Mouse (Mus musculus): ENCODE data around the gene Fkbp2. TPM values are rescaled to one million over a fixed set of nuclear protein-coding genes. Genes with fewer than 3 reads are reported as not detected.

Gene Fkbp2
- total and polyA plus RNA-seq, 3 experiments: 17.6 to 87.0 (median 44.6) TPM

- peaks cover 9 to 49% of the 10 kb centered on the region in 2 experiments for H3K4me1 ChIP-seq (ENCODE audit: control insufficient read depth in 1 of 2, insufficient read depth in 2 of 2)
- H3K79me2 ChIP-seq (replicated peaks; ENCODE audit: control insufficient read depth, extremely low read depth, insufficient read depth, poor library complexity, severe bottlenecking): no peaks in the 10 kb centered on the region
- dilution Hi-C loops (cut with MboI; ENCODE audit: extremely low pct_ligation_motif_present, extremely low pct_unique_long_range_greater_than_20kb, low sequenced_read_pairs): no loop called here
- in situ Hi-C loops (cut with MboI; ENCODE audit: low pct_ligation_motif_present, low pct_unique_long_range_greater_than_20kb, low sequenced_read_pairs): no loop called here
- DNase-seq (ENCODE audit: extremely low read depth): no peak
- TF ChIP-seq MEF2A (IDR thresholded peaks at IDR 0.05; ENCODE audit: borderline replicate concordance, low read depth, low read length): no peak
- 0 out of 2 replicates have a peak, but pooled peaks have one; percentile 12 for TF ChIP-seq TCF12 (IDR thresholded peaks at IDR 0.05; ENCODE audit: low read depth, low read length)
- peak; percentile 13 to 68; a peak in 2 of 4 replicates for TF ChIP-seq CTCF (conservative IDR thresholded peaks at IDR 0.05 in 1 of 2, IDR thresholded peaks at IDR 0.05 in 1 of 2; ENCODE audit: low read depth in 2 of 2, low read length in 2 of 2)
- TF ChIP-seq POLR2A (IDR thresholded peaks at IDR 0.05; ENCODE audit: low read depth, low read length): peak; percentile 72
- H3K27me3 ChIP-seq (replicated peaks): peaks cover 3% of the 10 kb centered on the region
- no peaks in the 10 kb centered on the region for H3K9me3 ChIP-seq (replicated peaks; ENCODE audit: low read length)
- peaks cover 4 to 21% of the 10 kb centered on the region in 2 experiments for H3K36me3 ChIP-seq (replicated peaks in 1 of 2; ENCODE audit: control insufficient read depth in 1 of 2, insufficient read depth in 1 of 2, low read length in 1 of 2)
- peak overlapping the region; percentile 69; the same call in 1 of the 2 replicates for H3K9ac ChIP-seq (ENCODE audit: insufficient read depth, low read depth)
- peak overlapping the region; percentile 39 for H3K4me2 ChIP-seq (ENCODE audit: insufficient read depth, low read depth, poor library complexity, severe bottlenecking)
- peak overlapping the region; percentile 39 to 80 (median 70) for H3K4me3 ChIP-seq (replicated peaks in 1 of 3; ENCODE audit: low read depth in 2 of 3, low read length in 2 of 3, poor library complexity in 1 of 3)
- no peak overlapping the region for H3K27ac ChIP-seq (ENCODE audit: insufficient read depth, low read depth)
These were observed 10.5 kb downstream of the Fkbp2 start for GRCm38 (mm10) chr19:6969665-6970381.

DNA sequence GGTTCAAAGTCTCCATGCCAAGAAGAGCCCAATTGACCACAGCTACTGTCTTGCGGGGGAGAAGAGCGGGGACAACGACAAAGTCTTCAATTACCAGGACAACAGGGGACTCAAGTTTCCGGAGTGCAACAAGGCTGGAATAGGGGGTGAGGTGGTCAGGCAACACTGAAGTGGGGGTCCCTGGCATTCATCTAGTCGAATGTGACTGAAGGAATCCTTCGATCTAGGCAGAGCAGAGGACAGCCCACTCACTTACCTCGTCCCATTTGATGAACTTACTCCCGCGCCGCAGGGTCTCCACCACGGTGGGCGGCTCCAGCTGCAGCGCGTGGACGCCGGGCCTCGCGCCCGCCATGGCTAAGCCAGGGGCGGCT lies 11.0 kb downstream of the Fkbp2 start:
- Histone ChIP-seq H3K79me2 (replicated peaks; ENCODE audit: control insufficient read depth, extremely low read depth, insufficient read depth, poor library complexity, severe bottlenecking) (no peaks in the 10 kb centered on the region), H3K4me2 (ENCODE audit: insufficient read depth, low read depth, poor library complexity, severe bottlenecking) (peak overlapping the region; percentile 21), H3K4me1 (ENCODE audit: control insufficient read depth in 1 of 2, insufficient read depth in 2 of 2) (peaks cover 9 to 49% of the 10 kb centered on the region in 2 experiments), H3K9me3 (replicated peaks; ENCODE audit: low read length) (no peaks in the 10 kb centered on the region), H3K9ac (ENCODE audit: insufficient read depth, low read depth) (peak overlapping the region; percentile 69; the same call in 1 of the 2 replicates), H3K27me3 (replicated peaks) (peaks cover 3% of the 10 kb centered on the region), H3K27ac (ENCODE audit: insufficient read depth, low read depth) (no peak overlapping the region), H3K36me3 (replicated peaks in 1 of 2; ENCODE audit: control insufficient read depth in 1 of 2, insufficient read depth in 1 of 2, low read length in 1 of 2) (peaks cover 9 to 26% of the 10 kb centered on the region in 2 experiments), H3K4me3 (replicated peaks in 1 of 3; ENCODE audit: low read depth in 2 of 3, low read length in 2 of 3, poor library complexity in 1 of 3) (peak overlapping the region; percentile 39 to 80 (median 70))
- DNase-seq (ENCODE audit: extremely low read depth): no peak
- TF ChIP-seq KAT2A (IDR thresholded peaks at IDR 0.05; ENCODE audit: insufficient replicate concordance, low read length) (no peak), EP300 (IDR thresholded peaks at IDR 0.05; ENCODE audit: low read length) (no peak), SIN3A (IDR thresholded peaks at IDR 0.05; ENCODE audit: low read length) (no peak), NRF1 (IDR thresholded peaks at IDR 0.05; ENCODE audit: low read depth, low read length) (no peak), PAX5 (IDR thresholded peaks at IDR 0.05; ENCODE audit: low read length) (no peak)
- dilution Hi-C loops (cut with MboI; ENCODE audit: extremely low pct_ligation_motif_present, extremely low pct_unique_long_range_greater_than_20kb, low sequenced_read_pairs) (no loop called here), in situ Hi-C loops (cut with MboI; ENCODE audit: low pct_ligation_motif_present, low pct_unique_long_range_greater_than_20kb, low sequenced_read_pairs) (no loop called here)

DNA sequence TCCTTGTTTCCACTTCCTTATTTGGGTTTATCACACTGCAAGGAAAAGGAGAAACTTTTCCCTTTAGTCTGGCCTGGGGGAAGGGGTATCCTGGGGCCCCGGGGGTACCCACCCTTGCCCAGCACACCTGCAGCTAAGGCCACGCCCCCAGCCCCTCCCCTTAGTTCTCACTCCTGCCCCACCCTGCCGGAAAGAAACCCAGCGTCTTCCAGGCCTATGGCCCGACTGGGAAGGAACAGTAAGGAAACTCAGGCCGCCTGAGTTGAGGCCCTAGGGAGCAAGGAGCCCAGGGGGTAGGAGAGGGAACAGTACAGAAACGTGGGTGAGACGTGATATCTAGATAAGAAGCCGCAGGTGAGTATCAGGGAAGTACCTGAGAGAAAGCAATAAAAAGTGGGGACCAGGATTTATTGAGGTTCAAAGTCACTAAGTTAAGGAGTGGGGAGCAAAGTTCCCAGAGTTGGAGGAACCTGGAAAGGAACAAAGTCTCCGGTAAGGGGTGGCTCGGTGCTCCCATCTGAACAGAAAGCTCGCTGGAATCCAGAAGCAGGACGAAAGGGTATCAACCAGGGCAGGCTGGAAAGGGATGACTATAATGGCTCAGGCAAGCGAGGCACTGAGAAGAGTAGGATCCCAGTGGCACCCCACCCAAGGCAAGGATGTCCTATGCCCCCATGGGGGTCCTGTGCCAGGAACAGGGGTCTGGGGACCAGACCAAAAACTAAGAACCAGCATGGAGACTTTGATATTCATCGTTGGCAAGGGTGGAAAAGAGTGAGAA lies 11.6 kb downstream of the Fkbp2 start:
- 0 out of 2 replicates have a peak, but pooled peaks have one; percentile 3 for TF ChIP-seq ELF1 (IDR thresholded peaks at IDR 0.05; ENCODE audit: low read depth, low read length)
- no peak for TF ChIP-seq JUN (IDR thresholded peaks at IDR 0.05; ENCODE audit: insufficient read depth, low read depth, low read length)
- no peak for TF ChIP-seq KAT2A (IDR thresholded peaks at IDR 0.05; ENCODE audit: insufficient replicate concordance, low read length)
- no peak for TF ChIP-seq USF2 (conservative IDR thresholded peaks at IDR 0.05; ENCODE audit: low read depth, low read length)
- no peak for TF ChIP-seq MYC (IDR thresholded peaks at IDR 0.05; ENCODE audit: low read depth, low read length)
- TF ChIP-seq UBTF (IDR thresholded peaks at IDR 0.05; ENCODE audit: low read depth, low read length): no peak
- 0 out of 2 replicates have a peak, but pooled peaks have one; percentile 20 for TF ChIP-seq MAX (IDR thresholded peaks at IDR 0.05; ENCODE audit: low read length)
- TF ChIP-seq RAD21 (IDR thresholded peaks at IDR 0.05; ENCODE audit: low read depth, low read length): no peak
- no peak for TF ChIP-seq TBP (conservative IDR thresholded peaks at IDR 0.05; ENCODE audit: low read depth, low read length)
- dilution Hi-C loops (cut with MboI; ENCODE audit: extremely low pct_ligation_motif_present, extremely low pct_unique_long_range_greater_than_20kb, low sequenced_read_pairs): no loop called here
- Histone ChIP-seq H3K36me3 (replicated peaks in 1 of 2; ENCODE audit: control insufficient read depth in 1 of 2, insufficient read depth in 1 of 2, low read length in 1 of 2) (peaks cover 15 to 32% of the 10 kb centered on the region in 2 experiments), H3K27me3 (replicated peaks) (peaks cover 3% of the 10 kb centered on the region), H3K4me3 (replicated peaks in 1 of 3; ENCODE audit: low read depth in 2 of 3, low read length in 2 of 3, poor library complexity in 1 of 3) (peak overlapping the region in 2 of 3 experiments; percentile 39 to 70), H3K9me3 (replicated peaks; ENCODE audit: low read length) (no peaks in the 10 kb centered on the region), H3K79me2 (replicated peaks; ENCODE audit: control insufficient read depth, extremely low read depth, insufficient read depth, poor library complexity, severe bottlenecking) (no peaks in the 10 kb centered on the region), H3K4me1 (ENCODE audit: control insufficient read depth in 1 of 2, insufficient read depth in 2 of 2) (peaks cover 9 to 44% of the 10 kb centered on the region in 2 experiments), H3K4me2 (ENCODE audit: insufficient read depth, low read depth, poor library complexity, severe bottlenecking) (peak overlapping the region; percentile 21), H3K9ac (ENCODE audit: insufficient read depth, low read depth) (no peak overlapping the region; the same call in 1 of the 2 replicates), H3K27ac (ENCODE audit: insufficient read depth, low read depth) (no peak overlapping the region)
- no peak for DNase-seq (ENCODE audit: extremely low read depth)
- in situ Hi-C loops (cut with MboI; ENCODE audit: low pct_ligation_motif_present, low pct_unique_long_range_greater_than_20kb, low sequenced_read_pairs): no loop called here

All from CH12.LX (cell line).